Mouse (Mus musculus): ENCODE measurements at regions not wholly inside any gene's neighbourhood (a gene's known extent, or its start where the extent isn't known, plus 50 kb on each side); places are given as distances from the start of the nearest gene placed in this dataset.

DNA sequence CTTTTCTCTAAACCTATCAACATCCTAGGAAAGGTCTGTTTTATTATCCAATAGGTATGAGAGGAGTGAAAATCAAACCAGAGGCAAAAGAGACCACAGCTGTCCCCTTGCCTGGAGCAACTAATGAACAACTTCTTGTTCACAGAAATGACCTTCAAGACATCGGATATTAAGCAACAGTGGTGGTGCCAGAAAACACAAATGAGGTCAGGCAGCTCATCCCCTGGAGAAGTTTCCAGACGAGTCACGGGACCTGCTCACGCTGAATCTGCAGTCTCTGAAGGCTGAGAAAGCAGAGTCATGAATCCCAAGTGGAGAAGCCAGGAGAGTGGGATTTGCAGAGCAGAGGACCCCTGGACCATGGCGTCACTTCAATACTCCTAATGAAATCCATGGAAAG, 183.6 kb downstream of the Efnb2 start:
- TF ChIP-seq ZNF384 (IDR thresholded peaks at IDR 0.05; ENCODE audit: low read depth, low read length) (no peak), CHD2 (IDR thresholded peaks at IDR 0.05; ENCODE audit: low read depth, low read length) (no peak), ZC3H11A (IDR thresholded peaks at IDR 0.05; ENCODE audit: borderline replicate concordance, low read depth, low read length) (no peak)

Data from ES-E14 (cell line).